Mouse (Mus musculus) forebrain, embryonic 11.5 days (tissue): ENCODE measurements around the gene Eif5. TPM values are rescaled to one million over a fixed set of nuclear protein-coding genes. Genes with fewer than 3 reads are reported as not detected.
"Not testable (repeated sequence)": the region's sequence is repeated elsewhere in the genome, so short reads cannot be mapped to it uniquely, and the experiment has no call there.

Experiments used
- ATAC-seq: fragments of 200-750 bp; cut with Nextera tagmentation; replicated peaks from 2 replicates; pipeline ENCODE4 v1.8.0; 2017; ENCODE audit warnings: moderate TSS enrichment; ENCODE audit not compliant: low FRiP score
- DNase-seq: peaks from one replicate; pipeline ENCODE4 v3.0.0-alpha.2; 2017; ENCODE audit warnings: low spot score
- H3K27ac ChIP-seq: fragments of 300-500 bp; sonication (generic); 2 replicates; pipeline ENCODE4 v1.5.1; 2014; ENCODE audit warnings: low read depth, low read length
- H3K27me3 ChIP-seq: fragments of 300-500 bp; sonication (generic); 2 replicates; pipeline ENCODE4 v1.6.1; 2014; ENCODE audit warnings: mild to moderate bottlenecking, low read length, mixed read lengths; ENCODE audit not compliant: control insufficient read depth, insufficient read depth
- H3K36me3 ChIP-seq: fragments of 300-500 bp; sonication (generic); 2 replicates; pipeline ENCODE4 v1.6.1; 2014; ENCODE audit warnings: mild to moderate bottlenecking, low read length, moderate library complexity, mixed read lengths; ENCODE audit not compliant: control insufficient read depth, insufficient read depth
- H3K4me1 ChIP-seq: fragments of 300-500 bp; sonication (generic); replicated peaks from 2 replicates; pipeline ENCODE4 v1.6.1; 2014; ENCODE audit warnings: low read length, mixed read lengths; ENCODE audit not compliant: control insufficient read depth, insufficient read depth
- H3K4me2 ChIP-seq: fragments of 300-500 bp; sonication (generic); 2 replicates; pipeline ENCODE4 v1.6.1; 2014; ENCODE audit warnings: low read depth, mild to moderate bottlenecking, low read length, moderate library complexity, mixed read lengths; ENCODE audit not compliant: severe bottlenecking
- H3K4me3 ChIP-seq: fragments of 300-500 bp; sonication (generic); 2 replicates; pipeline ENCODE4 v1.5.1; 2014; ENCODE audit warnings: low read depth, low read length
- H3K9ac ChIP-seq: fragments of 300-500 bp; sonication (generic); 2 replicates; pipeline ENCODE4 v1.6.1; 2014; ENCODE audit warnings: low read length
- H3K9me3 ChIP-seq: fragments of 300-500 bp; sonication (generic); 2 replicates; pipeline ENCODE4 v1.6.1; 2016; ENCODE audit warnings: low read length, mixed read lengths; ENCODE audit not compliant: control insufficient read depth
- WGBS: fragments of 180-500 bp; shearing (Covaris S2); extraction: QIAGEN DNeasy Blood & Tissue Kit; methylation state at CpG from one replicate; pipeline ENCODE4 v1.1.7; 2014; 5-methylcytosine and 5-hydroxymethylcytosine counted together
- polyA plus RNA-seq: library from polyadenylated mRNA; unstranded; fragments of >200 nt; fragmentation: Nextera tagmentation; extraction: Ambion mirVana; gene quantifications from 2 replicates; pipeline ENCODE4 v1.2.1, GENCODE M21; 2014

Gene Eif5
- polyA plus RNA-seq, 1 experiment from 2014 or later: 736 TPM

GRCm38 (mm10) chr12:111547070-111547469, 9.3 kb downstream of the Eif5 start:
- no peak for DNase-seq
- ATAC-seq: no peak
- Histone ChIP-seq H3K4me3 (no peak overlapping the region), H3K9me3 (no peaks in the 10 kb centered on the region), H3K9ac (no peak overlapping the region), H3K36me3 (peaks cover 6% of the 10 kb centered on the region), H3K4me2 (no peak overlapping the region), H3K27ac (no peak overlapping the region), H3K4me1 (no peaks in the 10 kb centered on the region), H3K27me3 (no peaks in the 10 kb centered on the region)
- WGBS: 92% methylated on average over 3 of the region's 3 CpGs

- no peak for DNase-seq
- Histone ChIP-seq H3K9ac (no peak overlapping the region), H3K4me2 (no peak overlapping the region), H3K27me3 (no peaks in the 10 kb centered on the region), H3K4me3 (no peak overlapping the region), H3K4me1 (no peaks in the 10 kb centered on the region), H3K9me3 (no peaks in the 10 kb centered on the region), H3K36me3 (peaks cover 3% of the 10 kb centered on the region; the same call in 1 of the 2 replicates), H3K27ac (no peak overlapping the region)
- WGBS: 65% methylated on average over 2 of the region's 2 CpGs
- no peak for ATAC-seq
Observed at GRCm38 (mm10) chr12:111548555-111549289, 10.9 kb downstream of the Eif5 start.

- Histone ChIP-seq H3K4me3 (no peak overlapping the region), H3K4me2 (no peak overlapping the region), H3K9ac (no peak overlapping the region), H3K27me3 (no peaks in the 10 kb centered on the region), H3K27ac (no peak overlapping the region), H3K9me3 (no peaks in the 10 kb centered on the region), H3K4me1 (no peaks in the 10 kb centered on the region), H3K36me3 (no peaks in the 10 kb centered on the region; the same call in 1 of the 2 replicates)
- ATAC-seq (no peak), DNase-seq (no peak)
- WGBS: 52% methylated on average over 1 of the region's 1 CpGs
Observed at GRCm38 (mm10) chr12:111550679-111551078, 12.9 kb downstream of the Eif5 start.

- H3K9ac ChIP-seq: no peak overlapping the region
- H3K36me3 ChIP-seq: no peaks in the 10 kb centered on the region; the same call in 1 of the 2 replicates
- H3K4me2 ChIP-seq: no peak overlapping the region
- DNase-seq: no peak
- no peaks in the 10 kb centered on the region for H3K9me3 ChIP-seq
- no peaks in the 10 kb centered on the region for H3K27me3 ChIP-seq
- H3K4me1 ChIP-seq: no peaks in the 10 kb centered on the region
- no peak overlapping the region for H3K4me3 ChIP-seq
- 73% methylated on average over 8 of the region's 8 CpGs for WGBS
- no peak overlapping the region for H3K27ac ChIP-seq
- no peak for ATAC-seq
Observed at GRCm38 (mm10) chr12:111552342-111552741, 14.5 kb downstream of the Eif5 start.

- 69% methylated on average over 4 of the region's 4 CpGs for WGBS
- Histone ChIP-seq H3K27ac (no peak overlapping the region), H3K4me1 (no peaks in the 10 kb centered on the region), H3K9ac (no peak overlapping the region), H3K4me3 (no peak overlapping the region), H3K9me3 (no peaks in the 10 kb centered on the region), H3K4me2 (no peak overlapping the region), H3K27me3 (no peaks in the 10 kb centered on the region), H3K36me3 (no peaks in the 10 kb centered on the region)
- ATAC-seq: no peak
- no peak for DNase-seq
Observed at GRCm38 (mm10) chr12:111555357-111555756, 17.5 kb downstream of the Eif5 start.

- ATAC-seq, H3K36me3 ChIP-seq, H3K4me2 ChIP-seq, DNase-seq, H3K9me3 ChIP-seq, H3K27ac ChIP-seq, H3K4me1 ChIP-seq, H3K27me3 ChIP-seq, H3K4me3 ChIP-seq, H3K9ac ChIP-seq: not testable (repeated sequence)
- 72% methylated on average over 4 of the region's 5 CpGs for WGBS
Observed at GRCm38 (mm10) chr12:111555893-111556292, 18.1 kb downstream of the Eif5 start.

GRCm38 (mm10) chr12:111557538-111557937, 19.7 kb downstream of the Eif5 start:
- WGBS: 81% methylated on average over 6 of the region's 6 CpGs
- Histone ChIP-seq H3K4me2 (no peak overlapping the region), H3K9me3 (no peaks in the 10 kb centered on the region), H3K9ac (no peak overlapping the region), H3K27me3 (no peaks in the 10 kb centered on the region), H3K27ac (no peak overlapping the region), H3K4me1 (no peaks in the 10 kb centered on the region), H3K4me3 (no peak overlapping the region), H3K36me3 (no peaks in the 10 kb centered on the region)
- DNase-seq: no peak
- ATAC-seq: no peak

- Histone ChIP-seq H3K27ac (no peak overlapping the region), H3K27me3 (no peaks in the 10 kb centered on the region), H3K4me2 (no peak overlapping the region), H3K4me1 (no peaks in the 10 kb centered on the region), H3K4me3 (no peak overlapping the region), H3K36me3 (no peaks in the 10 kb centered on the region), H3K9me3 (no peaks in the 10 kb centered on the region), H3K9ac (no peak overlapping the region)
- no peak for DNase-seq
- ATAC-seq: no peak
- WGBS: 74% methylated on average over 2 of the region's 2 CpGs
Observed at GRCm38 (mm10) chr12:111558655-111559054, 20.8 kb downstream of the Eif5 start.

GRCm38 (mm10) chr12:111559647-111560258, 21.9 kb downstream of the Eif5 start:
- ATAC-seq (no peak), DNase-seq (no peak)
- Histone ChIP-seq H3K9me3 (no peaks in the 10 kb centered on the region), H3K4me3 (no peak overlapping the region), H3K36me3 (no peaks in the 10 kb centered on the region), H3K27me3 (no peaks in the 10 kb centered on the region), H3K4me1 (no peaks in the 10 kb centered on the region), H3K9ac (no peak overlapping the region), H3K27ac (no peak overlapping the region), H3K4me2 (no peak overlapping the region)
- WGBS: 76% methylated on average over 18 of the region's 18 CpGs
